Mouse (Mus musculus) kidney, embryonic 15.5 days (tissue): ENCODE data around the gene Cirbp. TPM values are rescaled to one million over a fixed set of nuclear protein-coding genes. Genes with fewer than 3 reads are reported as not detected.
A peak's percentile ranks its signal among the peaks of the same experiment; 100 is the strongest.

Experiments
- ATAC-seq: fragments of 200-750 bp; cut with Nextera tagmentation; replicated peaks from 2 replicates; pipeline ENCODE4 v1.8.0; 2017; ENCODE audit warnings: moderate TSS enrichment; ENCODE audit not compliant: low FRiP score
- H3K27ac ChIP-seq: fragments of 300-500 bp; sonication (generic); 2 replicates; pipeline ENCODE4 v1.5.1; 2015; ENCODE audit warnings: mild to moderate bottlenecking, inconsistent platforms
- H3K27me3 ChIP-seq: fragments of 300-500 bp; sonication (generic); 2 replicates; pipeline ENCODE4 v1.6.1; 2015; ENCODE audit warnings: inconsistent platforms
- H3K36me3 ChIP-seq: fragments of 300-500 bp; sonication (generic); 2 replicates; pipeline ENCODE4 v1.6.1; 2015; ENCODE audit warnings: inconsistent platforms
- H3K4me1 ChIP-seq: fragments of 300-500 bp; sonication (generic); 2 replicates; pipeline ENCODE4 v1.6.1; 2015; ENCODE audit warnings: inconsistent platforms
- H3K4me2 ChIP-seq: fragments of 300-500 bp; sonication (generic); 2 replicates; pipeline ENCODE4 v1.6.1; 2015; ENCODE audit warnings: moderate library complexity, mild to moderate bottlenecking, inconsistent platforms
- H3K4me3 ChIP-seq: fragments of 300-500 bp; sonication (generic); replicated peaks from 2 replicates; pipeline ENCODE4 v1.5.1; 2015; ENCODE audit warnings: mild to moderate bottlenecking, inconsistent platforms
- H3K9ac ChIP-seq: fragments of 300-500 bp; sonication (generic); 2 replicates; pipeline ENCODE4 v1.6.1; 2015; ENCODE audit warnings: mild to moderate bottlenecking, inconsistent platforms
- H3K9me3 ChIP-seq: fragments of 300-500 bp; sonication (generic); replicated peaks from 2 replicates; pipeline ENCODE4 v1.6.1; 2016; ENCODE audit warnings: inconsistent platforms
- WGBS: fragments of 180-500 bp; shearing (Covaris S2); methylation state at CpG from one replicate; pipeline ENCODE4 v1.1.7; 2015; ENCODE audit warnings: mixed read lengths; 5-methylcytosine and 5-hydroxymethylcytosine counted together
- polyA plus RNA-seq: library from polyadenylated mRNA; unstranded; fragments of >200 nt; fragmentation: Nextera tagmentation; extraction: Ambion mirVana; gene quantifications from 2 replicates; pipeline ENCODE4 v1.2.1, GENCODE M21; 2015

The Cirbp gene
- polyA plus RNA-seq, 1 experiment from 2014 or later = 111 TPM

DNA sequence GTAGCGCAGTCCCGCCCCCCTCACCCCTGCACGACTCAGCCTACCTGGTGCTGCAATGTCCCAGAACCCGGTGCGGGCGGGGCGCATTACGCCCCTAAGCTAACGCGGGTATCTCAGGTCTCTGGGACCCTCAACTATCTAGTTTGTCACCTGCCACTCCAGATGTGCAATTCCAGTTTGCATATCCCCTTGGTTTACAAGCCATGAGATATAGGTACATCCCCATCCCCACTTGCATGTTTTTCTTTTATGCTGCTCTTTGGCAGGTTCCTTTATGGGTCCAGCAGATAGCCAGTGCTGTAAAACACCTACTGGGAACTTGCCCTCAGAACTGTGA lies 26.4 kb upstream of the Cirbp start:
- H3K4me1 ChIP-seq = peaks cover 74% of the 10 kb centered on the region
- H3K9ac ChIP-seq = peak overlapping the region; percentile 90
- H3K27me3 ChIP-seq = peaks cover 33% of the 10 kb centered on the region
- peak overlapping the region; percentile 98 for H3K4me2 ChIP-seq
- peaks cover 21% of the 10 kb centered on the region for H3K36me3 ChIP-seq
- H3K27ac ChIP-seq = peak overlapping the region; percentile 83
- H3K9me3 ChIP-seq = no peaks in the 10 kb centered on the region
- WGBS = 0% methylated on average over 10 of the region's 10 CpGs
- ATAC-seq = no peak
- H3K4me3 ChIP-seq = peak overlapping the region; percentile 74

DNA sequence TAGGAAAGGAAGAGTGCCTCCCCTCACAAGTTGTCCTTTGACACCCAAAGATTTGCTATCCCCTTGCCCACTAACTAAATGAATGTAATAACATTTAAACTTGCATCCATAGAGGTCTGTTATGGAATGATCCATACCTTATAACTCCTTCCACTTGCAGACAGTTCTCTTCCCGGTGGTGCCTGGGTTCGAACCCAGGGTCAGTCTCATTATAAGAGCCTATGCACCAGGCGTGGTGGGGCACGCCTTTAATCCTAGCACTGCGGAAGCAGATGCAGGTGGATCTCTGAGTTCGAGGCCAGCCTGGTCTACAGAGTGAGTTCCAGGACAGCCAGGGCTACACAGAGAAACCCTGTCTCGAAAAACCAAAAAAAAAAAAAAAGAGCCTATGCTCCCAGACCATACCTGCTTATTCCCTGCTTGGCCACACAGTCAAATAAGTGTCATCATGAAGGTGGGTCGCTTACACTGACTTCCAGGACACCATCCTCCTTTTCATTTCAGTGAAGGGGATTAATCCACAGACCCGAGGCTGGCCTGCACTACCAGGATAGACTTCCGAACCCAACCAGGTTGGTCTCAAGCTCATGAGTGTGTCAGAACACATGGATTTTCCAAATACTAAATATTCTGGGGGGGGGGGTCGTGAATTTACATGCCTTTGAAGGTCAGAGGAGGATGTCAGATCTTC lies 25.7 kb upstream of the Cirbp start:
- peaks cover 32% of the 10 kb centered on the region for H3K27me3 ChIP-seq
- H3K4me1 ChIP-seq = peaks cover 79% of the 10 kb centered on the region
- 78% methylated on average over 11 of the region's 11 CpGs for whole genome bisulfite sequencing
- H3K36me3 ChIP-seq = peaks cover 23% of the 10 kb centered on the region
- H3K9ac ChIP-seq = no peak overlapping the region
- H3K27ac ChIP-seq = peak overlapping the region; percentile 83; the same call in 1 of the 2 replicates
- H3K4me2 ChIP-seq = 0 out of 2 replicates have a peak overlapping the region, but pooled peaks have one; percentile 83
- H3K4me3 ChIP-seq = peak overlapping the region; percentile 74
- no peak for ATAC-seq
- no peaks in the 10 kb centered on the region for H3K9me3 ChIP-seq

DNA sequence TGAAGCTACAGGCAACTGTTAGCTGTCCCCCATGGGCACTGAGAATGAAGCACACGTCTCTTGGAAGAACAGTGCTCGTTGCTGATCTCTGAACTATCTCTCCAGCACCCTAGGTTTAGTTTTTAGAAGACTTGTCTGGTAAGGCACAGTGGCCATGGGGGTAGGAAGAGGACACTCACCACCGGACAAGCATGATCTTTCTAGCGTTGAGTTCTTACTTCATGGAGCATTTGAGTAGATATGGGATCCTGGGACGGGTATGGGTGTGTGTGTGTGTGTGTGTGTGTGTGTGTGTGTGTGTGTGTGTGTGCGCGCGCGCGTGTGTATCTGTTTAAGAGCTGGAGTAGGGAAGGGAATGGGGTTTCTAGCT lies 25.1 kb upstream of the Cirbp start, which contains the start of gene Cbarp:
Cbarp (minus strand) TSS at position 170 of the 370 bp plus-strand sequence.
- WGBS = 73% methylated on average over 10 of the region's 10 CpGs
- peak within 1 kb of the TSS; percentile 37 for H3K9ac ChIP-seq
- H3K4me1 ChIP-seq = peaks cover 84% of the 10 kb centered on the region
- H3K4me3 ChIP-seq = peak within 1 kb of the TSS; percentile 86
- H3K27me3 ChIP-seq = peaks cover 26% of the 10 kb centered on the region
- peak within 1 kb of the TSS; percentile 93 for H3K27ac ChIP-seq
- peak within 1 kb of the TSS; percentile 98 for H3K4me2 ChIP-seq
- no peaks in the 10 kb centered on the region for H3K9me3 ChIP-seq
- ATAC-seq = no peak
- peaks cover 24% of the 10 kb centered on the region for H3K36me3 ChIP-seq

DNA sequence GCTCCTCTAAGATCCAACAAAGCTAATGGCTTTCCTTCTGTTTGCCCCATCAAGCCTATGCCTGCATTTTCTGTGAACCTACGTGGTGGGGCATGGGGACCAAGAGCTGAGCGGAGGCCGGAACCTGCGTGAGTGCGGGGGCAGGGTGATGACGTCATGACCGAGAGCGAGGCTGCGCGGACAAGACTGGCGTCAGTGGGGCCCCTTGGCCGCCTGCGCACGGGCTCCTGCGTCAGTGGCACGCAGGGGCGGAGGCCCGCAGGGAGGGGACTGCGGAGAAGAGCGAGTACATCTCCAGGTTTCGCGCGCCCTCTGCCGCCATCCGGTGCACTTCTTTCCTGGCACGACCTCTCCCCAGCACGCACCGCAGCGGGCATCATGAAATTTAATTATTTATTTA lies 24.5 kb upstream of the Cirbp start:
- under 1% methylated on average over 29 of the region's 29 CpGs for WGBS
- peak overlapping the region; percentile 37 for H3K9ac ChIP-seq

DNA sequence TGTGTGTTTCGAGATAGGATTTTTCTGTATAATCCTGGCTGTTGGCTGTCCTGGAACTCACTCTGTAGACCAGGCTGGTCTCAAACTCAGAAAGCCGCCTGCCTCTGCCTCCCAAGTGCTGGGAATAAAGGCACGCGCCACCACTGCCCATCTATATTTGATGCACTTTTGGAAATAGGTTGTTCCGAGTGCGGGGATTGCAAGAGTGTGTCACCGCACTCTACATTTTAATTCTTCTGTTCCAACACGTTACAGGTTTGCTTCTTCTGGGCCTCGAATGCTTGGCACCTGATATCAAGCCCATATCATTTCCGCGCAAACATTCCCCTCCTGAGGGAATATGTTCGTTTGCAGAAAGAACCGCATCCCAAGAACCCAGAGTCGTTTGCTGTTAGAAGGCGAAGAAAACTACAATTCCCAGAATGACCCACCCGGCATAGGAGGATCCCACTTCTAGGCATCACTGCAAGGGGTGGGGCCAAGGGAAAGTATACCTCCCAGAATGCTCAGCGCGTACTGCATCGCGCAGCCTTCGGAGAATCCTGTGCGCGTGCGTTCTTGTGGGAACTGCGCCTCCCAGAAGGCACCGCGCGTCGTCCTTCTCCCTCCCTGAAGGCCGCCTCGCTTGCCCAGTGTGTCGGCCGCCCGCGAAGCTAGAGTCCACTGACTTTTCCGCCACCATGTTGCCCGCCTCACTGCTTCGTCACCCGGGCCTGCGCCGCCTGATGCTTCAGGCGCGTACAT lies 23.8 kb upstream of the Cirbp start:
- Histone ChIP-seq H3K4me2 (peak overlapping the region; percentile 83), H3K36me3 (peaks cover 37% of the 10 kb centered on the region), H3K27ac (peak overlapping the region; percentile 93), H3K4me1 (peaks cover 86% of the 10 kb centered on the region), H3K4me3 (peak overlapping the region; percentile 86), H3K9ac (peak overlapping the region; percentile 91), H3K27me3 (peaks cover 13% of the 10 kb centered on the region), H3K9me3 (no peaks in the 10 kb centered on the region)
- peak; percentile 86 for ATAC-seq
- 1% methylated on average over 43 of the region's 43 CpGs for WGBS

More for the DNA sequence above, 24.5 kb upstream of the Cirbp start:
- Histone ChIP-seq H3K27me3 (peaks cover 21% of the 10 kb centered on the region), H3K4me3 (peak overlapping the region; percentile 86), H3K4me2 (peak overlapping the region; percentile 83), H3K4me1 (peaks cover 86% of the 10 kb centered on the region), H3K27ac (peak overlapping the region; percentile 93), H3K36me3 (peaks cover 30% of the 10 kb centered on the region), H3K9me3 (no peaks in the 10 kb centered on the region)
- ATAC-seq = peak; percentile 61

DNA sequence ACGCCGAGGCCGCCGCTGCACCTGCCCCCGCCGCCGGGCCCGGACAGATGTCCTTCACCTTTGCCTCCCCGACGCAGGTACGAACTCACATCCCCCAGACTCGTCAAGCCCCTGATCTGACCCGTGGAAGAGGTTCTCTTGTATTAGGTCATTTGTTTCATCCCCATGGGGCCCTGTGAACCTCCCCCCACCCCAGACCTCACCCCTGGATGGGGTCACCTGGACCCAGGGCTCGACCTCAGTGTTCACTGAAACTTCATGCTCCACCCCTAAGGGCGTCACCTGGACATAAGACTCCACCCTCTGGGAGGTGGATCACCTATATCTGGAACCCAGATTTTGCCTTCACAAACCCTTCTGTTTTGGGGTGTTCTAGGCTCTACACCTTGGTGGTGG lies 23.3 kb upstream of the Cirbp start:
- WGBS = under 1% methylated on average over 15 of the region's 15 CpGs
- H3K9ac ChIP-seq = peak overlapping the region; percentile 91
- peaks cover 86% of the 10 kb centered on the region for H3K4me1 ChIP-seq

DNA sequence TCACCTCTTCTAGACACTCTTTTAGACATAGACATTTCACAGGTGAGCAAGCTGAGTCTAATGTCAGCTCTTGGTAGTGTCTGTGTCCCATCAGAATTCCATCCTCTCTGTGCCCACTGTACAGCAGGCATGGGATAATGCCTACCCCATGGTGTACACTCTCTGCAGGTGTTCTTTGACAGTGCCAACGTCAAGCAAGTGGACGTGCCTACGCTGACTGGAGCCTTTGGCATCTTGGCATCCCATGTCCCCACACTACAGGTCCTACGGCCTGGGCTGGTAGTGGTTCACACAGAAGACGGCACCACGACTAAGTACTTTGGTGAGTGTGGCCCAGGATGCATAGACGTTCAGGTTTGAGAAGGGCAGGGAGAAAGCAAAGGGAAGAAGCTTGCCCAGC lies 22.1 kb upstream of the Cirbp start:
- ATAC-seq = no peak
- H3K27ac ChIP-seq = no peak overlapping the region
- 92% methylated on average over 7 of the region's 7 CpGs for WGBS
- no peak overlapping the region for H3K9ac ChIP-seq
- peaks cover 38% of the 10 kb centered on the region for H3K36me3 ChIP-seq
- H3K4me3 ChIP-seq = peak overlapping the region; percentile 86
- no peaks in the 10 kb centered on the region for H3K27me3 ChIP-seq
- H3K4me1 ChIP-seq = peaks cover 81% of the 10 kb centered on the region
- peak overlapping the region; percentile 83; the same call in 1 of the 2 replicates for H3K4me2 ChIP-seq
- H3K9me3 ChIP-seq = no peaks in the 10 kb centered on the region

More for the DNA sequence above, 23.3 kb upstream of the Cirbp start:
- H3K4me3 ChIP-seq = peak overlapping the region; percentile 86
- peak overlapping the region; percentile 83 for H3K4me2 ChIP-seq
- H3K9me3 ChIP-seq = no peaks in the 10 kb centered on the region
- ATAC-seq = no peak; the same call in 1 of the 2 replicates
- H3K27me3 ChIP-seq = peaks cover 8% of the 10 kb centered on the region
- peak overlapping the region; percentile 93 for H3K27ac ChIP-seq
- peaks cover 38% of the 10 kb centered on the region for H3K36me3 ChIP-seq

DNA sequence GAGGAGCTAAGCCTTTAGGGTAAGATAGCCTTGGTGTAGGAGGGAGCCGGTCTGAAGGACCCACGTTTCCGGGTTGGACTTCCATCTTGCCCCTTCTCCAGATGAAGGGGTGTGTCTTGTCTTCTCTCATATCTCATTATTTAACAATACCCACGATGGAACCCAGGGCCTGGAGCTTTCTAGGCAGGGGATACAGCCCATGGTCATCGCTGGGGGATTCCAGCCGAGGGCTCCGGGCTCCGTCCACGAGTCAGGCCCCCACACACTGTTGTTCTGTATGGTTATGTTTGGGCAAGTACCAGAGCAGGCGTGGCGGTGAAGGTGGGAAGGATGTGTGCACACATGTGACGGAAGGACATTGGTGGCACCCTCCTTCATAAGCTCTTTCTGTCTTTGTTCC lies 21.6 kb upstream of the Cirbp start:
- WGBS = 96% methylated on average over 12 of the region's 12 CpGs
- H3K4me2 ChIP-seq = no peak overlapping the region
- no peaks in the 10 kb centered on the region for H3K27me3 ChIP-seq
- no peak overlapping the region for H3K27ac ChIP-seq
- H3K36me3 ChIP-seq = peaks cover 38% of the 10 kb centered on the region
- no peak overlapping the region for H3K9ac ChIP-seq
- no peaks in the 10 kb centered on the region for H3K9me3 ChIP-seq
- ATAC-seq = no peak
- H3K4me3 ChIP-seq = no peak overlapping the region
- peaks cover 76% of the 10 kb centered on the region for H3K4me1 ChIP-seq

DNA sequence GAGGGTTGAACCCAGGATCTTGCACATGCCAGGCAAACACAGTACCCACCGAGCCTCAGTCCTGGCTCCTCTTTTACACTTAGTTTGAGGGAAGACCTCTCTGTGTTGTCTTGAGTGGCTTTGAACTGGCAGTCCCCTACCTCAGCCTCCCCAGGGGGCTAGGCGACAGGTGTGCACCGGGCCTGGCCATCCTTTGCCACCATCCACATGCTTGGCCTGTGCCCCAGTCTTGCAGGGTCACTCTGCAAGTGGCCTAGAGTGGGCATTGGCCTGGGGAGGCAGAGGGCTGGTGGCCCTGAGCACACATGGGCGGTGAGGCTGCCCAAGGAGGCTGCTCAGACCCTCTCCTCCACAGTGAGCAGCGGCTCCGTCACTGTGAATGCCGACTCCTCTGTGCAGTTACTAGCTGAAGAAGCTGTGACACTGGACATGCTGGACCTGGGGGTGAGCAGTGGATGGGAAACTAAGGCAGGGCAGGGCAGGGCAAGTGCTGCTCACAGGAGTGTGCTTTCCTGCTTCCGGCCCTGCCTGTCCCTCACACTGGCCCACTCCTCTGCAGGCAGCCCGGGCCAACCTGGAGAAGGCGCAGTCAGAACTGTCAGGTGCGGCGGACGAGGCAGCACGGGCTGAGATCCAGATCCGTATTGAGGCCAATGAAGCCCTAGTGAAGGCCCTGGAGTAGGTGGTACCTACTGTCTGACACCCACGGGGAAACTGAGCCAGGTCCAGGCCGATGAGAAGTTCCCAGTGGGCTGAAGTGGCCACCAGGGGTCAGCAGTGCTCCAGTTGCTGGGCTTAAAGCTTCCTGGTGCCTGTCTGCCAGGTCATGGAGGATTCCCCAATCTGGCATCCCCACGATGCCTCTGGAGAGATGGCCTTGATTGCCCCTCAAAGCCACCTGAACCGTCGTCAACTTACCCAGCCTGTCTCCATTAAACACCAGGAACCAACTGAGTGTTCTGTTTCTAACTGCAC lies 20.6 kb upstream of the Cirbp start:
- no peaks in the 10 kb centered on the region for H3K27me3 ChIP-seq
- H3K4me3 ChIP-seq = 0 out of 2 replicates have a peak overlapping the region, but pooled peaks have one; percentile 4
- ATAC-seq = no peak
- H3K36me3 ChIP-seq = peaks cover 38% of the 10 kb centered on the region
- 0 out of 2 replicates have a peak overlapping the region, but pooled peaks have one; percentile 12 for H3K4me2 ChIP-seq
- H3K9me3 ChIP-seq = no peaks in the 10 kb centered on the region
- peak overlapping the region; percentile 64 for H3K27ac ChIP-seq
- peak overlapping the region; percentile 33; the same call in 1 of the 2 replicates for H3K9ac ChIP-seq
- WGBS = 76% methylated on average over 20 of the region's 20 CpGs
- peaks cover 69% of the 10 kb centered on the region for H3K4me1 ChIP-seq

DNA sequence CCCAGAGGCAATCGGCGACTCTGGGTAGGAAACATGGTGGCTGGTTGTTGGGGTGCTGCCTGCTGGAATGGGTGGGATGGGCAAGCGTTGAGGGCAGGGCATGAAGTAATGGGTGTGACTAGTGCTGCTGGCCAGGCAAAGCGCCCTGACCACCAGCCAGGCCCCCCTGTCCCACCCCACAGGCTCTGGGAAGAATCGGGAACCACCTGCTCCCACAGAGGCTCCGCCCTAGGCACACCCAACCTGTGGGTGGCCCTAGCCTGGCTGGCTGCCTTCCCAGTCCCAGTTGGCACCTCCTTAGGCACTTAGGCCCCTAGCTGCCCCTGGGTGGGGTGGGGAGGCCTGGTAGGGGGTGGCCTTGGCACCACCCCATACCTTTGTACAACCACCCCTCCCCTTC lies 19.9 kb upstream of the Cirbp start:
- 85% methylated on average over 6 of the region's 6 CpGs for WGBS
- Histone ChIP-seq H3K4me1 (peaks cover 64% of the 10 kb centered on the region), H3K27me3 (no peaks in the 10 kb centered on the region), H3K27ac (peak overlapping the region; percentile 100), H3K9me3 (no peaks in the 10 kb centered on the region), H3K4me2 (0 out of 2 replicates have a peak overlapping the region, but pooled peaks have one; percentile 12), H3K4me3 (0 out of 2 replicates have a peak overlapping the region, but pooled peaks have one; percentile 4), H3K36me3 (peaks cover 38% of the 10 kb centered on the region), H3K9ac (peak overlapping the region; percentile 33; the same call in 1 of the 2 replicates)
- no peak for ATAC-seq

DNA sequence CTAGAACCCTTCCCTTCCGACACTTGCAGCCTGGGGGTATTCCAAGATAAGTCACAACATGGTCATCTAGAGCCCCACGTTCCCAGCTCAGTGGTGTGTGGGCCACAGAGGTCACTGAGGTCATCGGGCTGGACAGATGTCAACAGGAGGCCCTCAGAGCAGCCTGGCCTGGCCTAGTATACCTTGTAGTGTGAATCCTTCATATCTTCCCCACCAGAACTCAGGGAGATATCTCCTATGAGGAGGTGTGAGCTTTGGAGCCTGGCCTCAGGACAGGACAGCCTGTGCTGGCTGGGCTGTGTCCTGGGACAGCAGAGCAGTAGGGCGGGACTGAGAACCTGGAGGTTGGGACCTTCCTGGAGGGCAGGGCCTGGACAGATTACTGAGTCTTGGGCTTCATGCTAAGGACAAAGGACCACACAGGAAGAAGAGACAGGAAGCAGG lies 19.2 kb upstream of the Cirbp start:
- Histone ChIP-seq H3K36me3 (peaks cover 44% of the 10 kb centered on the region), H3K27ac (peak overlapping the region; percentile 100), H3K27me3 (no peaks in the 10 kb centered on the region), H3K9ac (0 out of 2 replicates have a peak overlapping the region, but pooled peaks have one; percentile 33), H3K4me2 (no peak overlapping the region), H3K4me1 (peaks cover 59% of the 10 kb centered on the region), H3K9me3 (no peaks in the 10 kb centered on the region), H3K4me3 (no peak overlapping the region; the same call in 1 of the 2 replicates)
- no peak for ATAC-seq
- WGBS = 69% methylated on average over 4 of the region's 4 CpGs
